Mouse (Mus musculus): ENCODE results near the gene Eloa. TPM values are rescaled to one million over a fixed set of nuclear protein-coding genes. Genes with fewer than 3 reads are reported as not detected.
A peak's percentile ranks its signal among the peaks of the same experiment; 100 is the strongest.

Gene Eloa
- polyA plus RNA-seq, 1 experiment from 2014 or later, result 21.5 TPM

DNA sequence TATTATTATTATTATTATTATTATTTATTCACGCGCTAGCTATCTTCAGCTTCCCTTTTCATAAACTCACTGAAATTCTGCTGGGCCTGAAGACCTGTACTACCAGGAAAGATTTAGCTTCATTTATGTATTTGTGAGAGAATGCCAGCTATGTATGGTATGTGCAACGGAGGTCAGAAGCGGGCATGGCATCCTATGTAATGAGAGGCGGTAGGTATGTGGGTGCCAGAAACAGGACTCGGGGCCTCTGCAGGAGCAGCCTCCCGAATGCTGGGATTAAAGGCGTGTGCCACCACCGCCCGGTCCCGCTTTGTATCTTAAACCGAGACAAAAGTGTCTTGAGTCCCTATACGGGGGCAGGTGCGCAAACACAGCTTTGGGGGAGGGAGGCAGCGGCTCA lies 58.6 kb downstream of the Eloa start:
- DNase-seq (ENCODE audit: low spot score), result no peak
- 5% methylated on average over 15 of the region's 15 CpGs for WGBS

DNA sequence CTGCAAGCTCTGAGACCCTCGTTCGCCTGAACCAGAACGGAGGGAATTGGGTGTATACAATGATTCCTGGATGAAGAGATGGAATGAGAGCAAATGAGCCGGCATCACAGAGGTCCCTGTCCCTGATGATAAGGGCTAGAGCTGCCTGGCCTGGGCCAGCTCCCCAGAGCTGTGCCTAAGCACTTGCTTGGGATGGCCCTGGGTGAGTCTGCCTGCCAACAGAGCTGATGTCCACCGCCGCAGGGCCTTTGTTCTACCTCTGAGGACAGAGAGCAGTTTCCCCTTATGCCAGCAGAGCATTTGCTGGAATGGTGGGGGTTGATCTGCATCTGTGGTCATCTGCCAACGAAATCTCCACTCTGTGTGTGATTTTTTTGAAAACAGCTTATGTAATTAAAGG lies 59.4 kb downstream of the Eloa start:
- no peak for TF ChIP-seq EP300 (optimal IDR thresholded peaks at IDR 0.05)
- no peak for TF ChIP-seq CTCF (IDR thresholded peaks at IDR 0.05; ENCODE audit: low read depth)
- DNase-seq (ENCODE audit: low spot score) (no peak), ATAC-seq (ENCODE audit: low FRiP score, low TSS enrichment) (no peak)
- 84% methylated on average over 7 of the region's 7 CpGs for WGBS
- Histone ChIP-seq H3K27ac (replicated peaks) (no peak overlapping the region), H3K36me3 (ENCODE audit: control insufficient read depth, insufficient read depth, low read length) (peaks cover 13% of the 10 kb centered on the region), H3K4me1 (replicated peaks; ENCODE audit: control insufficient read depth, insufficient read depth) (no peaks in the 10 kb centered on the region), H3K9ac (ENCODE audit: low read length) (no peak overlapping the region), H3K4me3 (ENCODE audit: low read depth, low read length) (no peak overlapping the region), H3K27me3 (ENCODE audit: control insufficient read depth, insufficient read depth, low read length) (no peaks in the 10 kb centered on the region), H3K9me3 (ENCODE audit: control insufficient read depth, low read length) (no peaks in the 10 kb centered on the region), H3K4me2 (replicated peaks; ENCODE audit: low read depth) (no peak overlapping the region)

More for the DNA sequence above, 58.6 kb downstream of the Eloa start:
- TF ChIP-seq CTCF (IDR thresholded peaks at IDR 0.05; ENCODE audit: low read depth), result no peak
- TF ChIP-seq EP300 (optimal IDR thresholded peaks at IDR 0.05), result no peak
- Histone ChIP-seq H3K27me3 (ENCODE audit: control insufficient read depth, insufficient read depth, low read length) (no peaks in the 10 kb centered on the region), H3K36me3 (ENCODE audit: control insufficient read depth, insufficient read depth, low read length) (peaks cover 18% of the 10 kb centered on the region), H3K9me3 (ENCODE audit: control insufficient read depth, low read length) (no peaks in the 10 kb centered on the region), H3K9ac (ENCODE audit: low read length) (peak overlapping the region; percentile 76), H3K4me1 (replicated peaks; ENCODE audit: control insufficient read depth, insufficient read depth) (no peaks in the 10 kb centered on the region), H3K4me3 (ENCODE audit: low read depth, low read length) (peak overlapping the region; percentile 78), H3K4me2 (replicated peaks; ENCODE audit: low read depth) (peak overlapping the region; percentile 89), H3K27ac (replicated peaks) (peak overlapping the region; percentile 95)
- no peak for ATAC-seq (ENCODE audit: low FRiP score, low TSS enrichment)

GRCm38 (mm10) chr4:135961709-135962108 lies 59.9 kb downstream of the Eloa start:
- no peak for DNase-seq (ENCODE audit: low spot score)
- 93% methylated on average over 5 of the region's 5 CpGs for WGBS

DNA sequence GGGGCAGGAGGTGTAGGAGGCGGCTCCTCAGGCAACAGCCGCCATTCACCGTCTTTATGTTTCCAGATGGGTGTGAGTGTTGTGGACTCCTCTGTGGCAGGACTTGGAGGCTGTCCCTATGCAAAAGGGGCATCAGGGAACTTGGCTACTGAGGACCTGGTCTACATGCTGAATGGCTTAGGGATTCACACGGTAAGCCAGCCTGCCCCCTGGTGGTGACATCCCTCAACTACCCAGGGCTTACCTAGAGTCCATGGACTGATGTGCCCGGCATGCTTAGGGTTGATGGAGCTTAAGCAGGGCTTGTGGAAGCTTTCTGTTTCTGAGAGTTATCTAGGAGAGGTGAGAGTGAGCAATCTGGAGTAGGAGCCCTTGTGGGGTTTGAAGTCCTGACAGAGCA lies 60.8 kb downstream of the Eloa start:
- ATAC-seq (ENCODE audit: low FRiP score, low TSS enrichment), result no peak

More at GRCm38 (mm10) chr4:135961709-135962108, 59.9 kb downstream of the Eloa start:
- Histone ChIP-seq H3K4me3 (ENCODE audit: low read depth, low read length) (no peak overlapping the region), H3K27ac (replicated peaks) (no peak overlapping the region), H3K9me3 (ENCODE audit: control insufficient read depth, low read length) (no peaks in the 10 kb centered on the region), H3K9ac (ENCODE audit: low read length) (no peak overlapping the region), H3K4me1 (replicated peaks; ENCODE audit: control insufficient read depth, insufficient read depth) (no peaks in the 10 kb centered on the region), H3K27me3 (ENCODE audit: control insufficient read depth, insufficient read depth, low read length) (no peaks in the 10 kb centered on the region), H3K36me3 (ENCODE audit: control insufficient read depth, insufficient read depth, low read length) (peaks cover 12% of the 10 kb centered on the region), H3K4me2 (replicated peaks; ENCODE audit: low read depth) (no peak overlapping the region)
- no peak for ATAC-seq (ENCODE audit: low FRiP score, low TSS enrichment)
- TF ChIP-seq CTCF (IDR thresholded peaks at IDR 0.05; ENCODE audit: low read depth), result no peak
- no peak for TF ChIP-seq EP300 (optimal IDR thresholded peaks at IDR 0.05)

GRCm38 (mm10) chr4:135958354-135958753 lies 63.2 kb downstream of the Eloa start:
- no peaks in the 10 kb centered on the region for H3K9me3 ChIP-seq (ENCODE audit: control insufficient read depth, low read length)
- H3K4me2 ChIP-seq (replicated peaks; ENCODE audit: low read depth), result no peak overlapping the region
- TF ChIP-seq CTCF (IDR thresholded peaks at IDR 0.05; ENCODE audit: low read depth), result no peak
- no peak for TF ChIP-seq EP300 (optimal IDR thresholded peaks at IDR 0.05)
- WGBS, result 52% methylated on average over 8 of the region's 8 CpGs
- DNase-seq (ENCODE audit: low spot score) (peak; percentile 90), ATAC-seq (ENCODE audit: low FRiP score, low TSS enrichment) (peak; percentile 80)
- H3K27me3 ChIP-seq (ENCODE audit: control insufficient read depth, insufficient read depth, low read length), result no peaks in the 10 kb centered on the region
- H3K4me3 ChIP-seq (ENCODE audit: low read depth, low read length), result no peak overlapping the region
- peaks cover 17% of the 10 kb centered on the region for H3K36me3 ChIP-seq (ENCODE audit: control insufficient read depth, insufficient read depth, low read length)
- no peaks in the 10 kb centered on the region for H3K4me1 ChIP-seq (replicated peaks; ENCODE audit: control insufficient read depth, insufficient read depth)
- no peak overlapping the region for H3K9ac ChIP-seq (ENCODE audit: low read length)
- peak overlapping the region; percentile 80 for H3K27ac ChIP-seq (replicated peaks)

More for the DNA sequence above, 60.8 kb downstream of the Eloa start:
- H3K9ac ChIP-seq (ENCODE audit: low read length), result no peak overlapping the region
- peaks cover 13% of the 10 kb centered on the region for H3K36me3 ChIP-seq (ENCODE audit: control insufficient read depth, insufficient read depth, low read length)
- H3K9me3 ChIP-seq (ENCODE audit: control insufficient read depth, low read length), result no peaks in the 10 kb centered on the region
- WGBS, result 31% methylated on average over 5 of the region's 5 CpGs
- no peaks in the 10 kb centered on the region for H3K27me3 ChIP-seq (ENCODE audit: control insufficient read depth, insufficient read depth, low read length)
- no peak overlapping the region for H3K4me3 ChIP-seq (ENCODE audit: low read depth, low read length)
- peak; percentile 95 for TF ChIP-seq CTCF (IDR thresholded peaks at IDR 0.05; ENCODE audit: low read depth)
- TF ChIP-seq EP300 (optimal IDR thresholded peaks at IDR 0.05), result no peak
- H3K4me2 ChIP-seq (replicated peaks; ENCODE audit: low read depth), result no peak overlapping the region
- no peak overlapping the region for H3K27ac ChIP-seq (replicated peaks)
- DNase-seq (ENCODE audit: low spot score), result peak; percentile 91
- no peaks in the 10 kb centered on the region for H3K4me1 ChIP-seq (replicated peaks; ENCODE audit: control insufficient read depth, insufficient read depth)

GRCm38 (mm10) chr4:135955886-135956285 lies 65.7 kb downstream of the Eloa start:
- TF ChIP-seq CTCF (IDR thresholded peaks at IDR 0.05; ENCODE audit: low read depth) (no peak), EP300 (optimal IDR thresholded peaks at IDR 0.05) (no peak)
- Histone ChIP-seq H3K27ac (replicated peaks) (no peak overlapping the region), H3K9ac (ENCODE audit: low read length) (no peak overlapping the region), H3K4me1 (replicated peaks; ENCODE audit: control insufficient read depth, insufficient read depth) (no peaks in the 10 kb centered on the region), H3K4me2 (replicated peaks; ENCODE audit: low read depth) (no peak overlapping the region), H3K4me3 (ENCODE audit: low read depth, low read length) (no peak overlapping the region), H3K36me3 (ENCODE audit: control insufficient read depth, insufficient read depth, low read length) (peaks cover 17% of the 10 kb centered on the region), H3K9me3 (ENCODE audit: control insufficient read depth, low read length) (no peaks in the 10 kb centered on the region), H3K27me3 (ENCODE audit: control insufficient read depth, insufficient read depth, low read length) (no peaks in the 10 kb centered on the region)
- DNase-seq (ENCODE audit: low spot score), result no peak
- no peak for ATAC-seq (ENCODE audit: low FRiP score, low TSS enrichment)
- WGBS, result 76% methylated on average over 9 of the region's 9 CpGs
